Mouse (Mus musculus) embryonic facial prominence, embryonic 15.5 days (tissue): ENCODE measurements around the gene Pim1. TPM values are rescaled to one million over a fixed set of nuclear protein-coding genes. Genes with fewer than 3 reads are reported as not detected.

Source experiments
- ATAC-seq: fragments of 200-750 bp; cut with Nextera tagmentation; 2 replicates; pipeline ENCODE4 v1.8.0; 2017; ENCODE audit warnings: low read depth, moderate TSS enrichment; ENCODE audit not compliant: insufficient number of reproducible peaks, low FRiP score, low TSS enrichment
- H3K27ac ChIP-seq: fragments of 300-500 bp; sonication (generic); replicated peaks from 2 replicates; pipeline ENCODE4 v1.5.1; 2015; ENCODE audit warnings: mild to moderate bottlenecking, inconsistent platforms
- H3K27me3 ChIP-seq: fragments of 300-500 bp; sonication (generic); 2 replicates; pipeline ENCODE4 v1.6.1; 2015; ENCODE audit warnings: inconsistent platforms
- H3K36me3 ChIP-seq: fragments of 300-500 bp; sonication (generic); 2 replicates; pipeline ENCODE4 v1.6.1; 2015; ENCODE audit warnings: mild to moderate bottlenecking, inconsistent platforms
- H3K4me1 ChIP-seq: fragments of 300-500 bp; sonication (generic); 2 replicates; pipeline ENCODE4 v1.6.1; 2015; ENCODE audit warnings: inconsistent platforms
- H3K4me2 ChIP-seq: fragments of 300-500 bp; sonication (generic); replicated peaks from 2 replicates; pipeline ENCODE4 v1.6.1; 2015; ENCODE audit warnings: mild to moderate bottlenecking, inconsistent platforms
- H3K4me3 ChIP-seq: fragments of 300-500 bp; sonication (generic); replicated peaks from 2 replicates; pipeline ENCODE4 v1.5.1; 2015; ENCODE audit warnings: mild to moderate bottlenecking, inconsistent platforms
- H3K9ac ChIP-seq: fragments of 300-500 bp; sonication (generic); 2 replicates; pipeline ENCODE4 v1.6.1; 2015; ENCODE audit warnings: inconsistent platforms
- H3K9me3 ChIP-seq: fragments of 300-500 bp; sonication (generic); replicated peaks from 2 replicates; pipeline ENCODE4 v1.6.1; 2016; ENCODE audit warnings: inconsistent platforms
- WGBS: fragments of 180-500 bp; shearing (Covaris S2); methylation state at CpG from one replicate; pipeline ENCODE4 v1.1.7; 2015; 5-methylcytosine and 5-hydroxymethylcytosine counted together
- polyA plus RNA-seq: library from polyadenylated mRNA; unstranded; fragments of >200 nt; fragmentation: Nextera tagmentation; extraction: Ambion mirVana; gene quantifications from 2 replicates; pipeline ENCODE4 v1.2.1, GENCODE M21; 2015

Gene Pim1
- polyA plus RNA-seq, 1 experiment from 2014 or later: 17.8 TPM

DNA sequence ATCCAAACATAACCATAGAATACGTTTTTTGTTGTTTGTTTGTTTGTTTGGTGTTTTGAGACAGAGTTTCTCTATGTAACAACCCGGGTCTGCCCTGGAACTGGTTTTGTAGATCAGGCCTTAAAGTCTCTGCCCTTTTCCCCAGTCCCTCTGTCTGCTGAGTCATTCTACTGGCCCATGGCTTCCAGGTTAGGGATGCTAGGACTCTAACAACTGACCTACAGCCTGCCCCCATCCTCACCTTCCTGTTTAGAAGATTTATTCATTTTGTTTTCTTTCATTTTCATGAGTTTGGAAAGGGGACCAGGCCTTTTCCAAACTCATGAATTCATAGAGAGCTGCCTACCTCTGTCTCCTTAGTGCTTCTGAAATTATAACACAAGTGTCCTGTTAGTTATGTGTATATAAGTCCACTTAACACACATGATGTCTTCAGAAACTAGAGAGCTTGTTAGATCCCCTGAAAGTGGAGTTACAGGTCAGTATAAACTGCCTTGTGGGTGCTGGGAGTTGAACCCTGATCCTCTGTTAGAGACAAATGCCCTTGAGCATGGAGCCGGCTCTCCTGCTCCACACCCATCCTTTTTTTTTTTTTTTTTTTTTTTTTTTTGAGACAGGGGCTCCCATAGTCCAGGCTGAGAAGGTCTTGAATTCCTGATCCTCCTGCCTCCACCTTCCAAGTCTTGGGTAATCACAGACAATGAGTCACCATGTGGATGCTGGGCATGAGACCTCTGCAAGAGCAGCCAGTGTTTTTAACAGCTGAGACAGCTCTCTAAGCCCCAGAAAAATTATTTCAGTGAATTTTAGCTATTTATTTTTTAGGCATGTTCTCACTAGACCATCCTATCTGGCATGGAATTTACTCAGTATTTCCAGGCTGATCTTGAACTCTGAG, 5.0 kb upstream of the Pim1 start:
- 65% methylated on average over 3 of the region's 3 CpGs for WGBS

GRCm38 (mm10) chr17:29488257-29488977, 2.1 kb upstream of the Pim1 start:
- H3K9me3 ChIP-seq: no peaks in the 10 kb centered on the region
- no peak for ATAC-seq
- H3K4me3 ChIP-seq: no peak overlapping the region
- WGBS: 80% methylated on average over 8 of the region's 8 CpGs
- no peaks in the 10 kb centered on the region for H3K27me3 ChIP-seq
- H3K4me2 ChIP-seq: no peak overlapping the region
- peaks cover 12% of the 10 kb centered on the region for H3K4me1 ChIP-seq
- H3K27ac ChIP-seq: no peak overlapping the region
- H3K36me3 ChIP-seq: no peaks in the 10 kb centered on the region
- no peak overlapping the region for H3K9ac ChIP-seq

More for the DNA sequence above, 5.0 kb upstream of the Pim1 start:
- Histone ChIP-seq H3K9me3 (no peaks in the 10 kb centered on the region), H3K36me3 (no peaks in the 10 kb centered on the region), H3K27me3 (no peaks in the 10 kb centered on the region), H3K9ac (no peak overlapping the region), H3K27ac (no peak overlapping the region), H3K4me2 (no peak overlapping the region), H3K4me3 (no peak overlapping the region), H3K4me1 (peaks cover 6% of the 10 kb centered on the region; the same call in 1 of the 2 replicates)
- no peak for ATAC-seq

GRCm38 (mm10) chr17:29488978-29489970, 1.3 kb upstream of the Pim1 start:
- WGBS: 4% methylated on average over 30 of the region's 30 CpGs
- ATAC-seq: no peak
- H3K27ac ChIP-seq: peak overlapping the region; percentile 92
- H3K9ac ChIP-seq: peak overlapping the region; percentile 60
- no peaks in the 10 kb centered on the region for H3K27me3 ChIP-seq
- peak overlapping the region; percentile 86 for H3K4me2 ChIP-seq
- peaks cover 8% of the 10 kb centered on the region for H3K36me3 ChIP-seq
- no peaks in the 10 kb centered on the region for H3K9me3 ChIP-seq
- H3K4me3 ChIP-seq: peak overlapping the region; percentile 85
- peaks cover 16% of the 10 kb centered on the region for H3K4me1 ChIP-seq

DNA sequence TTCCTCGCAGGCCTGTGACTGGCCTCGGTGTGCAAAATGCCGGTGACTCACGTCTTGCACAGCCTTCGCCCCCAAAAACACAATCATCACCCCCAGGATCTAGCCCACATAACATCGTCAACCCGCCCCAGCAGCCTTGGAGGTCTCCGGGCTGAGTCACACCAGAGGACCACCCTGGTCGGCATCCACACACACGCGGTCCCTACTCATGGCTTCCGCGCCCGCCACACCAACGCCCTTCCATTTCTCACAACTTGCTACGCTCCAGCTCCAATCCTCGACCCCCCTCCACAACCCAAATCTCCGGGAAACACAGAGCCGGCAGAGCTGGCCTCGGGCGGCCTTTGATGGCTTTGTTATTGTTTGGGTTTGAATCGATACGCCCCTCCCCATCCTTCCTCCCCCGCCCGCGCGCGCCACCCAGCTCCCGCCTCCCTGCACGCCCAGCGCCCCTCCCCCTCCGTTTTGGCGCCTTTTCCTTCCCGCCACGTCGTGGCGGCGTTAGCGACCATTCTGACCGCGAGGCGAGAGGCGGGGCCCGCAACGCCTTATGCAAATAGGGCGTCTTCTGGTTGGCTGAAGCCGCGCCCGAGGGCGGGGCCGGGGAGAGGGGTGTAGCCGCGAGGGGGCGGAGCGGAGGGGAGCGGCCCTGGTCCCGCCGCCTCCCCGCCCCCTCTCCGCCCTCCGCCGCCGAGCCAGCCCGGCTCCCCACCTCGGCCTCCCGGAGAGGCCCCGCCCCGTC, 411 bp upstream of the Pim1 start:
- Histone ChIP-seq H3K9ac (peak overlapping the region; percentile 60), H3K27me3 (no peaks in the 10 kb centered on the region), H3K4me3 (peak overlapping the region; percentile 85), H3K27ac (peak overlapping the region; percentile 93), H3K4me1 (peaks cover 21% of the 10 kb centered on the region), H3K4me2 (peak overlapping the region; percentile 90), H3K36me3 (peaks cover 13% of the 10 kb centered on the region), H3K9me3 (no peaks in the 10 kb centered on the region)
- under 1% methylated on average over 64 of the region's 68 CpGs for WGBS
- peak; percentile 94 for ATAC-seq

DNA sequence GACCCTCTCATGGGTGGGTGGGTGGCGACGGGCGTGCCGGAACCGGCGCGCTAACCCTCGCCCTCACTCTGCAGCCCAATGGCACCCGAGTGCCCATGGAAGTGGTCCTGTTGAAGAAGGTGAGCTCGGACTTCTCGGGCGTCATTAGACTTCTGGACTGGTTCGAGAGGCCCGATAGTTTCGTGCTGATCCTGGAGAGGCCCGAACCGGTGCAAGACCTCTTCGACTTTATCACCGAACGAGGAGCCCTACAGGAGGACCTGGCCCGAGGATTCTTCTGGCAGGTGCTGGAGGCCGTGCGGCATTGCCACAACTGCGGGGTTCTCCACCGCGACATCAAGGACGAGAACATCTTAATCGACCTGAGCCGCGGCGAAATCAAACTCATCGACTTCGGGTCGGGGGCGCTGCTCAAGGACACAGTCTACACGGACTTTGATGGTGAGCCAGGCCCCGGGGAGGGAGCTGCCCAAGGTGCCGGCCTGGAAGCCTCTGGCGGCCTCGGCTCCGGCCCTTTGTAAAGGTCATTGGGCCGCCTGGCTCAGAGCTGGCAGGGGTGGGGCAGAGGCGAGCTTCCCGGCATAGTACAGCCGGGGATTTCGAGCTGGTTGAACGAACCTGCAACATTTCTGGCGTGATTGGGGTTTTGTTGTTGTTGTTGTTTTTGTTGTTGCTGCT, 1.2 kb downstream of the Pim1 start:
- Histone ChIP-seq H3K36me3 (peaks cover 13% of the 10 kb centered on the region), H3K4me3 (peak overlapping the region; percentile 85), H3K4me2 (peak overlapping the region; percentile 90), H3K9me3 (no peaks in the 10 kb centered on the region), H3K4me1 (peaks cover 21% of the 10 kb centered on the region), H3K27me3 (no peaks in the 10 kb centered on the region), H3K27ac (peak overlapping the region; percentile 93), H3K9ac (peak overlapping the region; percentile 81)
- under 1% methylated on average over 48 of the region's 48 CpGs for WGBS
- no peak for ATAC-seq

- ATAC-seq: no peak
- Histone ChIP-seq H3K27ac (peak overlapping the region; percentile 93), H3K9me3 (no peaks in the 10 kb centered on the region), H3K4me2 (peak overlapping the region; percentile 90), H3K36me3 (peaks cover 13% of the 10 kb centered on the region), H3K9ac (peak overlapping the region; percentile 81), H3K27me3 (no peaks in the 10 kb centered on the region), H3K4me3 (peak overlapping the region; percentile 85), H3K4me1 (peaks cover 21% of the 10 kb centered on the region)
- 1% methylated on average over 22 of the region's 22 CpGs for WGBS
These were observed 2.0 kb downstream of the Pim1 start for GRCm38 (mm10) chr17:29492269-29493191.

DNA sequence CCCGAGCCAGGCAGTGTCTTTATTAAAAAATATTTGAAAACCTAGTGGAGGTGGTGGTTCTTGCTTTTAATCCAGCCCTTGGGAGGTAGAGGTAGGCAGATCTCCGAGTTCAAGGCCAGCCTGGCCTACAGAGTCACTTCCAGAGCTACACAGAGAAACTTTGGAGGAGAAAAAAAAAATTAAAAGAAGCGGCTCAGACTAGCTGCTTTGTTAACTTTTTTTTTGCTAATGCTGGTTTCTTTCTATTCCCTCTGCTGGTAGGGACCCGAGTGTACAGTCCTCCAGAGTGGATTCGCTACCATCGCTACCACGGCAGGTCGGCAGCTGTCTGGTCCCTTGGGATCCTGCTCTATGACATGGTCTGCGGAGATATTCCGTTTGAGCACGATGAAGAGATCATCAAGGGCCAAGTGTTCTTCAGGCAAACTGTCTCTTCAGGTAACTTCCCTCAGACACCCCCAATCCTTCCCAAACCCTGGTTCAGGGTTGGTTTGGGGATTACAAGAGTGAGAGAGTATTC, 3.0 kb downstream of the Pim1 start:
- Histone ChIP-seq H3K36me3 (peaks cover 13% of the 10 kb centered on the region), H3K27ac (peak overlapping the region; percentile 93; the same call in 1 of the 2 replicates), H3K9ac (no peak overlapping the region), H3K4me1 (peaks cover 28% of the 10 kb centered on the region), H3K4me3 (peak overlapping the region; percentile 85), H3K9me3 (no peaks in the 10 kb centered on the region), H3K27me3 (no peaks in the 10 kb centered on the region), H3K4me2 (peak overlapping the region; percentile 90)
- WGBS: 68% methylated on average over 11 of the region's 11 CpGs
- ATAC-seq: no peak

- H3K27me3 ChIP-seq: no peaks in the 10 kb centered on the region
- peaks cover 13% of the 10 kb centered on the region for H3K36me3 ChIP-seq
- no peak overlapping the region for H3K27ac ChIP-seq
- H3K9me3 ChIP-seq: no peaks in the 10 kb centered on the region
- no peak overlapping the region for H3K9ac ChIP-seq
- ATAC-seq: no peak
- peaks cover 24% of the 10 kb centered on the region for H3K4me1 ChIP-seq
- no peak overlapping the region for H3K4me3 ChIP-seq
- 65% methylated on average over 10 of the region's 10 CpGs for WGBS
- no peak overlapping the region for H3K4me2 ChIP-seq
These were observed 3.6 kb downstream of the Pim1 start for GRCm38 (mm10) chr17:29494062-29494731.

DNA sequence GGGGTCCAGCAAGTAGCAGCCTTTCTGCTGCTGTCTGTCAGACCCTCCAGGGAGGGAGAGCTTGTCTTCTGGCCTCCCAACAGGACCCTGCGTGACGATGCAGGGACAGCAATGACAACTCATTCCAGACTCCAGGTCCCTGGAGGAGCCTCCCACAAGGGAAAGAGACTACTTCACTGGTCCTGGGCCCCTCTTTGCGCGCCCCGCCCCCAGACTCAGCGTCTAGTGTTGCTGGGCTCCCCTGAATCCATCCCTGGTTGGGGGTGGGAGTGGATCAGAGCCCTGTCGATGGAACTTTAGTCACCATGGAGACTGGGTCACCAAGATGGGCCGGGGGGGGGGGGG, 4.2 kb downstream of the Pim1 start:
- H3K36me3 ChIP-seq: peaks cover 13% of the 10 kb centered on the region
- WGBS: 60% methylated on average over 8 of the region's 8 CpGs
- H3K27me3 ChIP-seq: no peaks in the 10 kb centered on the region
- no peak for ATAC-seq
- no peak overlapping the region for H3K9ac ChIP-seq
- peaks cover 22% of the 10 kb centered on the region for H3K4me1 ChIP-seq
- H3K27ac ChIP-seq: no peak overlapping the region
- H3K9me3 ChIP-seq: no peaks in the 10 kb centered on the region
- no peak overlapping the region for H3K4me3 ChIP-seq
- no peak overlapping the region for H3K4me2 ChIP-seq
